8 mouse cellular contexts compared by ENCODE assay signal in genomic region chr19:41763870-41764660, GRCm38 (mm10). TPM values are rescaled to one million over a fixed set of nuclear protein-coding genes. Genes with fewer than 3 reads are reported as not detected.
A peak's percentile ranks its signal among the peaks of the same experiment; 100 is the strongest.
DNase-seq lines count a peak whose midpoint lies in the region; ATAC-seq lines count a peak whose summit lies in the region.

No protein-coding gene starts in this region.

- H3K27ac ChIP-seq in embryonic facial prominence, embryonic 11.5 days (replicated peaks; ENCODE audit: low read depth, low read length) = no peak overlapping the region
- H3K27ac ChIP-seq in heart, embryonic 12.5 days (ENCODE audit: poor library complexity, severe bottlenecking) = no peak overlapping the region
- H3K27ac ChIP-seq in liver, embryonic 12.5 days = no peak overlapping the region
- no peak overlapping the region for H3K27ac ChIP-seq in stomach, embryonic 16.5 days (ENCODE audit: low read length)

- H3K9ac ChIP-seq in embryonic facial prominence, embryonic 11.5 days (replicated peaks; ENCODE audit: low read length) = no peak overlapping the region
- no peak overlapping the region for H3K9ac ChIP-seq in heart, embryonic 12.5 days
- no peak overlapping the region for H3K9ac ChIP-seq in liver, embryonic 12.5 days
- H3K9ac ChIP-seq in stomach, embryonic 16.5 days (ENCODE audit: low read length) = no peak overlapping the region

- no peaks in the 10 kb centered on the region for H3K27me3 ChIP-seq in embryonic facial prominence, embryonic 11.5 days (ENCODE audit: control insufficient read depth, insufficient read depth, low read length)
- no peaks in the 10 kb centered on the region; the same call in 1 of the 2 replicates for H3K27me3 ChIP-seq in heart, embryonic 12.5 days (replicated peaks)
- no peaks in the 10 kb centered on the region for H3K27me3 ChIP-seq in liver, embryonic 12.5 days (replicated peaks)
- H3K27me3 ChIP-seq in stomach, embryonic 16.5 days (ENCODE audit: control insufficient read depth, insufficient read depth, low read length) = no peaks in the 10 kb centered on the region

- H3K4me1 ChIP-seq in embryonic facial prominence, embryonic 11.5 days (ENCODE audit: control insufficient read depth, insufficient read depth, low read length) = no peaks in the 10 kb centered on the region
- H3K4me1 ChIP-seq in heart, embryonic 12.5 days (replicated peaks) = no peaks in the 10 kb centered on the region
- no peaks in the 10 kb centered on the region for H3K4me1 ChIP-seq in liver, embryonic 12.5 days
- no peaks in the 10 kb centered on the region for H3K4me1 ChIP-seq in stomach, embryonic 16.5 days (ENCODE audit: control insufficient read depth, insufficient read depth, low read length)

- ATAC-seq in embryonic facial prominence, embryonic 11.5 days (replicated peaks; ENCODE audit: insufficient number of reproducible peaks, low FRiP score, low TSS enrichment, low read depth) = no peak
- ATAC-seq in heart, embryonic 12.5 days (ENCODE audit: insufficient number of reproducible peaks, low FRiP score) = peak; percentile 59
- peak; percentile 58 for ATAC-seq in liver, embryonic 12.5 days
- ATAC-seq in stomach, embryonic 16.5 days (ENCODE audit: insufficient read depth, low FRiP score) = peak; percentile 65; the same call in 1 of the 2 replicates

- WGBS in embryonic facial prominence, embryonic 11.5 days = 31% methylated on average over 12 of the region's 12 CpGs
- 31% methylated on average over 12 of the region's 12 CpGs for WGBS in heart, embryonic 12.5 days
- 33% methylated on average over 12 of the region's 12 CpGs for WGBS in liver, embryonic 12.5 days (ENCODE audit: insufficient replicate concordance)
- 30% methylated on average over 12 of the region's 12 CpGs for WGBS in stomach, embryonic 16.5 days

- H3K4me3 ChIP-seq in embryonic facial prominence, embryonic 11.5 days (ENCODE audit: low read depth, low read length) = no peak overlapping the region
- no peak overlapping the region for H3K4me3 ChIP-seq in heart, embryonic 12.5 days
- no peak overlapping the region for H3K4me3 ChIP-seq in liver, embryonic 12.5 days
- H3K4me3 ChIP-seq in stomach, embryonic 16.5 days (replicated peaks; ENCODE audit: low read length) = no peak overlapping the region

- no peaks in the 10 kb centered on the region for H3K9me3 ChIP-seq in embryonic facial prominence, embryonic 11.5 days (replicated peaks; ENCODE audit: control insufficient read depth, low read length)
- H3K9me3 ChIP-seq in heart, embryonic 12.5 days (replicated peaks) = no peaks in the 10 kb centered on the region
- no peaks in the 10 kb centered on the region for H3K9me3 ChIP-seq in liver, embryonic 12.5 days (replicated peaks)
- no peaks in the 10 kb centered on the region for H3K9me3 ChIP-seq in stomach, embryonic 16.5 days (replicated peaks; ENCODE audit: control insufficient read depth, low read length)

- peak; percentile 88 for DNase-seq in 416B (ENCODE audit: low read depth)
- peak; percentile 84 for DNase-seq in adrenal gland, postnatal 25 days
- DNase-seq in embryonic facial prominence, embryonic 11.5 days (ENCODE audit: low spot score) = peak; percentile 94
- DNase-seq in kidney, postnatal 10 days = peak; percentile 92
- DNase-seq in neural tube, embryonic 10.5 days (ENCODE audit: extremely low spot score, low spot score) = peak; percentile 90

- H3K4me2 ChIP-seq in embryonic facial prominence, embryonic 11.5 days (ENCODE audit: low read depth, low read length) = no peak overlapping the region
- no peak overlapping the region for H3K4me2 ChIP-seq in heart, embryonic 12.5 days
- H3K4me2 ChIP-seq in liver, embryonic 12.5 days = no peak overlapping the region
- H3K4me2 ChIP-seq in stomach, embryonic 16.5 days (ENCODE audit: low read depth, low read length) = no peak overlapping the region

- no peaks in the 10 kb centered on the region; the same call in 1 of the 2 replicates for H3K36me3 ChIP-seq in embryonic facial prominence, embryonic 11.5 days (replicated peaks; ENCODE audit: control insufficient read depth, insufficient read depth, low read depth, low read length)
- peaks cover 14% of the 10 kb centered on the region for H3K36me3 ChIP-seq in heart, embryonic 12.5 days
- H3K36me3 ChIP-seq in liver, embryonic 12.5 days = peaks cover 50% of the 10 kb centered on the region
- no peaks in the 10 kb centered on the region for H3K36me3 ChIP-seq in stomach, embryonic 16.5 days (ENCODE audit: control insufficient read depth, insufficient read depth, low read length)

RNA-seq across cellular contexts. Expression of gene Slit1, which starts 20.6 kb away (rescaled TPM):
- 8.5 and 11.1 TPM in 2 replicates for total RNA-seq in adrenal gland, postnatal 25 days (2021)
- polyA plus RNA-seq in embryonic facial prominence, embryonic 11.5 days (2014; fragmentation: Nextera tagmentation; extraction: Ambion mirVana) = 2.1 TPM in 2 replicates
- polyA plus RNA-seq in heart, embryonic 12.5 days (2016; fragmentation: Nextera tagmentation; extraction: Ambion mirVana) = 0.04 and 0.13 TPM in 2 replicates
- 0.07 and 0.10 TPM in 2 replicates for polyA plus RNA-seq in liver, embryonic 12.5 days (2016; fragmentation: Nextera tagmentation; extraction: Ambion mirVana)
- polyA plus RNA-seq in stomach, embryonic 16.5 days (2015; fragmentation: Nextera tagmentation; extraction: Ambion mirVana) = 0.69 and 0.97 TPM in 2 replicates

RNA-seq across cellular contexts. Expression of gene Arhgap19, which starts 37.8 kb away (rescaled TPM):
- 5.6 and 6.1 TPM in 2 replicates for total RNA-seq in adrenal gland, postnatal 25 days (2021)
- polyA plus RNA-seq in embryonic facial prominence, embryonic 11.5 days (2014; fragmentation: Nextera tagmentation; extraction: Ambion mirVana) = 47.6 and 48.1 TPM in 2 replicates
- polyA plus RNA-seq in heart, embryonic 12.5 days (2016; fragmentation: Nextera tagmentation; extraction: Ambion mirVana) = 17.8 and 19.5 TPM in 2 replicates
- 37.6 and 40.7 TPM in 2 replicates for polyA plus RNA-seq in liver, embryonic 12.5 days (2016; fragmentation: Nextera tagmentation; extraction: Ambion mirVana)
- polyA plus RNA-seq in stomach, embryonic 16.5 days (2015; fragmentation: Nextera tagmentation; extraction: Ambion mirVana) = 18.8 and 20.3 TPM in 2 replicates
